Mouse (Mus musculus): ENCODE data around the gene Pum2. TPM values are rescaled to one million over a fixed set of nuclear protein-coding genes. Genes with fewer than 3 reads are reported as not detected.
"Not testable (repeated sequence)": the region's sequence is repeated elsewhere in the genome, so short reads cannot be mapped to it uniquely, and the experiment has no call there.

The Pum2 gene
- total RNA-seq (2015) (164 and 166 TPM in 2 replicates), total RNA-seq (2017) (116 and 129 TPM in 2 replicates)

DNA sequence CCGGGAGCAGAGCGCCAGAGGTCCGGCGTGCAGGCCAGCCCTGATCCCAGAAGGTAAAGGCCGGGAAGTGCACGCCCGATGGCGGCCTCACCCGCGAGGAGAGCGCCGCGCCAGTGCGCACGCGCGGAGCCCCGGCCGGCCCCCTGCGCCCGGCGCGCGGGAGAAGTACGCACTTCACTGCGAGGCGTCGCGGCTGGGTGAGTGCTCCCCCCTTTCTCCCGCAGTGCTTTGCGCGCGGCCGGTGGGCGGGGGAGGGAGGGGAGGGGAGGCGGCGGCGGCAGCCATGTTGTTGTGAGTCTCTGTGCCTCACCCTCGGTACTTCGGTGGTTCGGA, at the start of gene Pum2:
Pum2 (plus strand) TSS at position 161 of the 333 bp plus-strand sequence.
- ATAC-seq (replicated peaks; ENCODE audit: poor library complexity), result peak; percentile 95

GRCm38 (mm10) chr12:8629537-8629936, 44.4 kb upstream of the Pum2 start:
- no peak for ATAC-seq (replicated peaks; ENCODE audit: poor library complexity)

- ATAC-seq (replicated peaks; ENCODE audit: poor library complexity), result no peak
Observed at GRCm38 (mm10) chr12:8631691-8632090, 42.2 kb upstream of the Pum2 start.

- ATAC-seq (replicated peaks; ENCODE audit: poor library complexity), result no peak
Observed at GRCm38 (mm10) chr12:8632737-8633365, 41.1 kb upstream of the Pum2 start.

DNA sequence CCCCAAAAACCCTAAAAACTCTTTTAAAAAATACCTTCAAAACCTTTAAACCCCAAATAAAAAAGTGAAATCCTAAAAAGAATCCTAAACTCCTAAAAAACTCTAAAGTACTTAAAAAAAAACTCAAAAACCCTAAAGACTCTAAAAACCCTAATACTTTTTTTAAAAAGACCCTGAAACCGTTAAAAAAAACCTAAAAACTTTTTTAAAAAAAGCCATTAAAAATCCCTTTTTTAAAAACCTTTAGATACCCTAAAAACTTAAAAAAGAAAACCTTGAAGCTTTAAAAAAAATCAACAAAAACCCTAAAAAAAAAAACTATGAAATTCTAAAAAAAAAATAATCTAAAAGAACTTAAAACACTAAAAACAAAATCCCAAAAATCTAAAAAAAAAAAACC, 39.6 kb upstream of the Pum2 start:
- ATAC-seq (replicated peaks; ENCODE audit: poor library complexity), result no peak

- ATAC-seq (replicated peaks; ENCODE audit: poor library complexity), result peak; percentile 43; the same call in 1 of the 2 replicates
Observed at GRCm38 (mm10) chr12:8635546-8635945, 38.4 kb upstream of the Pum2 start.

DNA sequence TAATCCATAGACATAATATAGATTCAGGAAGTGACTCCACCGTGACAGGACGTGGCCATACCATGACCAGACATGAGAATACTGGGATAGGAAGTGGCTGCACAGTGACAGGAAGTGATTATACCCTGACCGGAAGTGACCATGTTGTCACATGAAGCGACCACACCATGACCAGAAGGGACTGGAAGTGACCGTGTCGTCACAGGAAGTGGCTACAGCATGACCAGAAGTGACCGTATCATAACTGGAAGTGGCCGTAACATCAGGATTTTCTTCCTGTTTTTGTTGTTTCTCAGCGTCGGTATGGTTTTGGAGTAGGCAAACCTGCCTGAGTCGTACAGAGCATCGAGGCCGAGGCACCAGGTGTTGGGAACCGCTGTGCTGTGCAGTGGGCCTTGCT, 37.0 kb upstream of the Pum2 start:
- ATAC-seq (replicated peaks; ENCODE audit: poor library complexity), result peak; percentile 25

- peak; percentile 76 for ATAC-seq (replicated peaks; ENCODE audit: poor library complexity)
Observed at GRCm38 (mm10) chr12:8638411-8639087, 35.4 kb upstream of the Pum2 start.

GRCm38 (mm10) chr12:8640186-8640585, 33.7 kb upstream of the Pum2 start:
- not testable (repeated sequence) for ATAC-seq (replicated peaks; ENCODE audit: poor library complexity)

DNA sequence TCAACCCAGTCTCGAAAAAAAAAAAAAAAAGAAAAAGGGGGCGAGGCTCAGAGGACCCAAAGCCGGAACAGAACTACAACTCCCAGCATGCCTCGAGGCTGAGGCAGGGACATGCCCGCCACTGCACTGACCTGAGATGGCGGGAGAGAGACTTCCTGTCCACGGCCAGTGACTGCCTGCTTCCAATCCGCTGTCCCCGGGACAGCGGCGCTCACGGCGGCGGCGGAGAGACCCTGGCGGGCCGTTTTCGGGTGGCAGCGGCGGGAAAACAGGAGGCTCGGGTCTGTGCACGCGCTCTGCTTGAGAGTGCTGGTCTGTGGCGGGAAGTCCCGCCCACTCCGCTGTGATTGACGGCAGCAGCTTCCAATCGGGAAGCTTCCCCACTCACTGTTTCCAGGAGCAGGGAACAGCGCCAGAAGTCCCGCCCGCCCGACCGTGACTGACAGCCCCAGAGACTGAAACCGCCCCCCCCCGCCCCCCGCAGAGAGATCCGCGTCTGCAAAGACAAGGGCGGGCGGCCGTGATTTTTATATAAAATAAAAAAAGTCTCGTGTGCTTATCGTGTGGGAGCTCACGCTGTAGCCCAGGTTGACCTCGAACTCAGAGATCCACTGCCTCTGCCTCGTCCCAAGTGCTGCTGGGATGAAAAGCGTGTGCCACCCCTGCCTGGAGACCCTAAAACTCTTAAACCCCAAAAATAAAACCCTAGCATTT, 33.1 kb upstream of the Pum2 start:
- peak; percentile 97 for ATAC-seq (replicated peaks; ENCODE audit: poor library complexity)

DNA sequence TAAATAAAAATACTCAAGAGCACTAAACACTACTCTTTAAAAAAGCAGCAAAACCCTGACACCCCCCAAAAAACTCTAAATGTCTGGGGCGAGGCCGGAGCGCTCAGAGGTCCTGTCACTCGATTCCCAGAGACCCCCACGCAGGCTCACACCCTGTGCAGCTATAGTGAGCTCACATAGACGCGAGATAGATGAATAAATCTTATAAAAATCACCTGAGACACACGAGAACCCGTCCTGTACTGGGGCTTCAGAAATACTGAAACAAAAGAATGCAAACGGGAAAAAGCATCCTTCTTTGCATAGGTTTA, 32.6 kb upstream of the Pum2 start:
- no peak for ATAC-seq (replicated peaks; ENCODE audit: poor library complexity)

- peak; percentile 46 for ATAC-seq (replicated peaks; ENCODE audit: poor library complexity)
Observed at GRCm38 (mm10) chr12:8648211-8648610, 25.7 kb upstream of the Pum2 start.

DNA sequence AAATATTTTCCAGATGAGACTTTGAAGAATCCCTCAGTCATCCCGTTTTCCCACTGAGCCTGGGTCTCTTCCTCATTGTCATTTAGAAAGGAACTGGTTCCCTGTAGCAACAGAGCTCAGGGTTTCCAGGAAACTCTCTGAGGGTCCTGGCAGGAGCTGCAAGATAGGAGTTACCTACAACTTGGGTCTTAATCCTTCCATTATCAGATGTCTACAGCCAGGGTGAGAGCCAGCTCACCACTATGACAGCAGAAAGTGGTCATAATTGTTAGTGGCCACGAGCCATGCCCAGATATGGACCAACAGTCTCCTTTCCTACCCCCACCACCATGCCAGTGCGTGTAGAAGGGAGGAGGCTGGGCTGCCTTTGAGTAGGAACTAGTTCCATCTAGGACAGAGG, 23.9 kb upstream of the Pum2 start:
- ATAC-seq (replicated peaks; ENCODE audit: poor library complexity), result peak; percentile 37; the same call in 1 of the 2 replicates

DNA sequence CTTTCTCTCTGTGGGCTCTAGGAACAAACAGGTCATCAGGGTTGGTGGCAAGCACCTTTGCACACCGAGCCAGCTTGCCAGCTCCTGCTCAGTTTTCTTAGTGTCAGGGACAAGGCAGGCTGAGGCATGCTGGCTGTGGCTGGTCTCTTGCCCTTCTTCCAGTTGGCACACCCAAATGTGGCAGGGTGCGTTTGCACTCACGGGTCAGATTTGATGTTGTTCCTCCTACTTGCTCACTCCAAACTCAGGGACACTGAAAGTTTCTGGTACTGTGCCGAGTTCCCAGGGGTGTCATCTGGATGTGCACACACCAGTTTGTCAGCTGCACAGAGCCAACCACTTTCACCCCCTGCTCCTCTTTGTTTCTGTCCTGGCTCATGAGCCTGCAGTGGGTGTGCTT, 17.3 kb upstream of the Pum2 start:
- ATAC-seq (replicated peaks; ENCODE audit: poor library complexity), result no peak

DNA sequence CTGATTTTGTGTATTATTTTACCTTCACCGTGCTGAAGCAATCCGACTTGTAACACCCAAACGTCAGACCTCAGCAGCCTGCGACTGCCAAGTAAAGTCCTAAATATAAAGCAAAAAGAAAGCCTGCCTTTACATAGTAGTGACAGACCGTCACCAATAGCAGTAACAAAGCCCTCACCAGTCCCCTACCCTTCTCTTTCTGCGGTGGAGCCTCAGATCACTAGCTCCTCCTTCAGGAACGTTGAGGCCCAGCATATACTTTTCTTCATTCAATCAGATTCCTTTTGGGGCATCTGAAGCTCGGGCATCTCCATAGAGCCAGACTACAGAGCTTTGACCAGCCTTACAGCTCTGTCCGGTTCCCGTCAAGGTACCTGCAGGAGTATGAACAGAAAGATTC, 16.8 kb upstream of the Pum2 start:
- no peak for ATAC-seq (replicated peaks; ENCODE audit: poor library complexity)

GRCm38 (mm10) chr12:8657629-8658366, 16.1 kb upstream of the Pum2 start:
- no peak for ATAC-seq (replicated peaks; ENCODE audit: poor library complexity)

DNA sequence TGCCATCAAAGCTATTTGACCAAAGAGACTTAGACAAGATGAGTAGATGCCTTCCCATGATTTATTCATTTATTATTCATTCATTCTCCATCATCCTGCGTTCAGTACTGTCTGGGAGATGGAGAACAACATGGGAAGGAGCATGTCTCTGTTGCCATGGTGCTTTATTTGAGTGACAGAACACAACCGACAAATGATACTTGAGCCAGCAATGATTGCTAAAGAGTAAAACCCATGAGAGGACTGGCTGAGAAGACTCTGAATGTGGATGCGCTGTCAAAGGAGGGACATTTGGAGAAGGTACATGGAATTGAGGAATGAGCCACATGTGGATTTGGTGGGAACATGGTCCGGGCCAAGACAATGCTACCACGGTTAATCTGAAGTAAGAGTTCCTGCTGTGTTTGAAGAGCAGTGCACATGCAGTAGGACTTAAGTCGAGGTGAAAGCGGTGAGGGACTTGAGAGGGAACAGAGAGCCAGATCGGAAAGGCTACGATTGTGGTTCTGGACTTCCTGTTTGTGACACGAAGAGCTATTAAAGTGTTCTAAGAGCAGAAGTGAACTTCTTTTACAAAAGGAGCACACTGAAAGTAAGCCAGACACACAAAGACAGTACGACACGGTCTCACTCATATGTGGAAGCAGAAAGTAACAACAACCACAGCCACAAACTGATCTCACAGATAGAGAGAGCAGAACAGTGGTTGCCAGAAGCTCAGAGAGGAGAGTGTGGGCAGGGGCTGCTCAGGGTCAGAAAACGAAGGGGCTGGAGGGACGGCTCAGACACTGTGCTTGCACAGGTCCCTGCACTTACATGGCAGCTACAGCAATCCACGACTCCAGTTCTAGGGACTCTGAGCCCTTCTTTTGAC, 14.3 kb upstream of the Pum2 start:
- peak; percentile 81 for ATAC-seq (replicated peaks; ENCODE audit: poor library complexity)

- ATAC-seq (replicated peaks; ENCODE audit: poor library complexity), result no peak
Observed at GRCm38 (mm10) chr12:8661747-8662146, 12.2 kb upstream of the Pum2 start.

- no peak for ATAC-seq (replicated peaks; ENCODE audit: poor library complexity)
Observed at GRCm38 (mm10) chr12:8662175-8662574, 11.8 kb upstream of the Pum2 start.

GRCm38 (mm10) chr12:8662721-8663120, 11.2 kb upstream of the Pum2 start:
- no peak for ATAC-seq (replicated peaks; ENCODE audit: poor library complexity)

Measured in megakaryocyte progenitor cell, adult 5-6 weeks (primary cell).